Mouse (Mus musculus) heart, embryonic 13.5 days (tissue): Measurements from ENCODE around the gene Lrch1. TPM values are rescaled to one million over a fixed set of nuclear protein-coding genes. Genes with fewer than 3 reads are reported as not detected.
A peak's percentile ranks its signal among the peaks of the same experiment; 100 is the strongest.

Source experiments
- ATAC-seq: fragments of 200-750 bp; cut with Nextera tagmentation; 2 replicates; pipeline ENCODE4 v1.8.0; 2017; ENCODE audit warnings: moderate TSS enrichment; ENCODE audit not compliant: insufficient number of reproducible peaks, low FRiP score, low TSS enrichment; ENCODE audit errors: extremely low read depth
- H3K27ac ChIP-seq: fragments of 300-500 bp; sonication (generic); replicated peaks from 2 replicates; pipeline ENCODE4 v1.5.1; 2015; ENCODE audit warnings: moderate library complexity, mild to moderate bottlenecking, inconsistent platforms
- H3K27me3 ChIP-seq: fragments of 300-500 bp; sonication (generic); replicated peaks from 2 replicates; pipeline ENCODE4 v1.6.1; 2015; ENCODE audit warnings: mild to moderate bottlenecking, inconsistent platforms
- H3K36me3 ChIP-seq: fragments of 300-500 bp; sonication (generic); 2 replicates; pipeline ENCODE4 v1.6.1; 2015; ENCODE audit warnings: mild to moderate bottlenecking, inconsistent platforms
- H3K4me1 ChIP-seq: fragments of 300-500 bp; sonication (generic); 2 replicates; pipeline ENCODE4 v1.6.1; 2015; ENCODE audit warnings: inconsistent platforms
- H3K4me2 ChIP-seq: fragments of 300-500 bp; sonication (generic); 2 replicates; pipeline ENCODE4 v1.6.1; 2015; ENCODE audit warnings: inconsistent platforms, mild to moderate bottlenecking, moderate library complexity
- H3K4me3 ChIP-seq: fragments of 300-500 bp; sonication (generic); 2 replicates; pipeline ENCODE4 v1.5.1; 2015; ENCODE audit warnings: moderate library complexity, mild to moderate bottlenecking, inconsistent platforms
- H3K9ac ChIP-seq: fragments of 300-500 bp; sonication (generic); 2 replicates; pipeline ENCODE4 v1.6.1; 2015; ENCODE audit warnings: inconsistent platforms, mild to moderate bottlenecking, moderate library complexity
- H3K9me3 ChIP-seq: fragments of 300-500 bp; sonication (generic); 2 replicates; pipeline ENCODE4 v1.6.1; 2016; ENCODE audit warnings: inconsistent platforms
- WGBS: fragments of 180-500 bp; shearing (Covaris S2); methylation state at CpG from one replicate; pipeline ENCODE4 v1.1.7; 2015; ENCODE audit warnings: mixed read lengths; 5-methylcytosine and 5-hydroxymethylcytosine counted together
- polyA plus RNA-seq: library from polyadenylated mRNA; unstranded; fragments of >200 nt; fragmentation: Nextera tagmentation; extraction: Ambion mirVana; gene quantifications from 2 replicates; pipeline ENCODE4 v1.2.1, GENCODE M21; 2015

The Lrch1 gene
- polyA plus RNA-seq, 1 experiment from 2014 or later: 9.1 TPM

- 88% methylated on average over 6 of the region's 6 CpGs for WGBS
- no peaks in the 10 kb centered on the region for H3K27me3 ChIP-seq
- no peak overlapping the region for H3K27ac ChIP-seq
- H3K36me3 ChIP-seq: peaks cover 11% of the 10 kb centered on the region
- no peaks in the 10 kb centered on the region for H3K9me3 ChIP-seq
- H3K4me3 ChIP-seq: no peak overlapping the region
- H3K4me1 ChIP-seq: peaks cover 24% of the 10 kb centered on the region
- no peak overlapping the region for H3K9ac ChIP-seq
- H3K4me2 ChIP-seq: no peak overlapping the region
- no peak for ATAC-seq
Observed at GRCm38 (mm10) chr14:74935111-74935510, 12.6 kb downstream of the Lrch1 start.

DNA sequence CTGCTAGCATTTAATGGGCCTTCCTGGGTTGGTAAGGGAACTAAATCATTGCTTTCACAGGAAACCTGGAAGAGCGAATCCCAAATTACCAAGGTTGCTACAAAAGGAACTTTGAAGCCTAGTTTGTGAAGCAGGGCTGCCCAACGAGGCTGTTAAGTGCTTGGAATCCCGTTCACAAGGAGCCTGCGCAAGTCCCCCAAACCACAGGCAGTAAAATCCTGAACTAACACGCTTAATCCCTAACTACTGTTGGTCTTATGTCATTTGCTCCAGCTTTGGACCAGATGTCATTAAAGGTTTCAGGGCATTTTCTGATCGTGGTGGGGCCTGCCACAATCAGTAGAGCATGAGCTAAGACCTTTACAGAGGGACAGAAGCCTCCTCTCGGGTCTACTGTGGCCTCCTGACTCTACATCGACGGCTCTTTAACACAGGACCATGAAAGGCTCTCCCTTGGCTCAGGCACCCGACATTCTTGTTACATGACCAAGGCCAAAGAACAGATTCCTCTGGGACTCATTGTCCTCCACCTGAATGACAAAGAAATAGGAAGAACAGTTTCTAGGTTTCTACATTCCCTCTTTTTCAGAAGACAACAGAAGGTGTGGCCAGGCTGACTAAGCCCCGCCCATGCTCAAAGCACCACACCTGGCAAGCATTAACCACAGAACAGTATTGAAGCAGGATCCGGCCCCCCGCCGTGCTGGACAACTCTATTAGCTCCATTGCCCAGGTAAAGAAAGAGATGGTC lies 13.5 kb downstream of the Lrch1 start:
- Histone ChIP-seq H3K4me2 (no peak overlapping the region), H3K27me3 (no peaks in the 10 kb centered on the region), H3K36me3 (peaks cover 11% of the 10 kb centered on the region), H3K27ac (peak overlapping the region; percentile 41), H3K9ac (no peak overlapping the region), H3K4me1 (peaks cover 27% of the 10 kb centered on the region), H3K4me3 (no peak overlapping the region), H3K9me3 (no peaks in the 10 kb centered on the region)
- no peak for ATAC-seq
- 66% methylated on average over 14 of the region's 14 CpGs for WGBS

- Histone ChIP-seq H3K9me3 (no peaks in the 10 kb centered on the region), H3K9ac (no peak overlapping the region), H3K27me3 (no peaks in the 10 kb centered on the region), H3K4me3 (no peak overlapping the region), H3K36me3 (peaks cover 10% of the 10 kb centered on the region), H3K4me2 (no peak overlapping the region), H3K4me1 (peaks cover 47% of the 10 kb centered on the region), H3K27ac (no peak overlapping the region)
- no peak for ATAC-seq
- 63% methylated on average over 2 of the region's 2 CpGs for WGBS
Observed at GRCm38 (mm10) chr14:74929739-74930138, 17.9 kb downstream of the Lrch1 start.

DNA sequence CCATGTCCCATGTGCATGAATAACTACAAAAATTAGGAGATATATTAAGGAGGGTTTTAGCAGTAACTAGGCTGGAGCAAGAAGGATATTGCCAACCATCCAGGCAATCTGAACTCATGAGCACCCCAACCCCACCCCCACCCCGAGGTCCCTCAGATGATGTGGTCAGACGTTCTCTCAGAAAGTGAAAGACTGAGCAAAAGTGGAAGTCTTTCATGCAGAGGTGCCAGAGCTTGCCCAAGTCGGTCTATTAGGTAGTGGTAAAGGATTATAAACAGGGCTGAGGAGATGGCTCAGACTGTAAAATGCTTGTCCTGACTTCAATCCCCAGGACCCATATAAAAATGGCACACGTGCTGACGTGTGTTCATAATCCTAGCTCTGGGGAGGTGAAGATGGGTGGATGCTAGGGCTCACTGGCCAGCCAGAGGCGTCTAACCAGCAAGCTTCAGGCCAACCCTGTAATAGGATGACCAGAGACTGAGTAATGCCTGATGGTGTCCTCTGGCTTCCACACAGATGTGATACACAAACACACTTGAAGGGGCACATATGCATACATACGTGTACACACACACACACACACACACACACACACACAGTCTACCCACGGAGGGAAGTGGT lies 18.8 kb downstream of the Lrch1 start:
- ATAC-seq: no peak
- Histone ChIP-seq H3K9ac (no peak overlapping the region), H3K4me3 (no peak overlapping the region), H3K27me3 (no peaks in the 10 kb centered on the region), H3K4me2 (no peak overlapping the region), H3K27ac (no peak overlapping the region), H3K36me3 (peaks cover 10% of the 10 kb centered on the region), H3K4me1 (peaks cover 47% of the 10 kb centered on the region), H3K9me3 (no peaks in the 10 kb centered on the region)
- whole genome bisulfite sequencing: 86% methylated on average over 8 of the region's 8 CpGs

DNA sequence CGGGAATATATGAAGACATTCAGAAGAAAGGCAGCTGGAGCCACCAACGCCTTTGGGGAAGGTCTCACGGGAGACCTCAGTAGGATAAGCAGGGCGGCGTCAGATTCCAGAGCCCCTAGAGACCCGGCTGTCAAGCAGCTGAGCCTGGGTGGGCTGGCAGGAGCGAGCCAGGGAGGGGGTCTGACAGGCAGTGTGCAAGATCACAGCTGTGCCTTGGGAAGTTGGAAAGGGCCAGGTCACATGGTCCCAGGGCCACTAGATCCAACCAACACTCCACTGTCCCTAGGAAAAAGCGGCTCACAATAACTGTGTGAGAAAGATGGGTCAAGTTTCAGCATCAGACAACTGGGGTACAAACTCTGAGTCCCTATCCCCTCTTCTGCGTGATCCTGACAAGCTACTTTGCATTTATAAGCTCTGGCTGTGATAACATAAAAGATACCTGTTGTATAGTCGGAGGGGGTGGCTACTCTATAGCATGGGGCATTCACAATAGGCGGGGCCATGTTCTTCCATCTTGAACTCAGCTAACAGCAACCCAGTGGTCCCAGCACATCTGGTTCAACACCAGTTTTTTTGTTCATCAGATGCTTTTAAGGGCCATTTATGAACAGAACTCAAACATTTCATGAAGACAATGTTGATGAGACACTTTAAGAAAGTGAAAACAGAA lies 20.6 kb downstream of the Lrch1 start:
- peaks cover 62% of the 10 kb centered on the region for H3K4me1 ChIP-seq
- no peak overlapping the region for H3K9ac ChIP-seq
- H3K36me3 ChIP-seq: peaks cover 4% of the 10 kb centered on the region
- H3K9me3 ChIP-seq: no peaks in the 10 kb centered on the region
- no peak overlapping the region for H3K4me3 ChIP-seq
- H3K27ac ChIP-seq: 0 out of 2 replicates have a peak overlapping the region, but pooled peaks have one; percentile 22
- 0 out of 2 replicates have a peak overlapping the region, but pooled peaks have one; percentile 2 for H3K4me2 ChIP-seq
- 32% methylated on average over 11 of the region's 11 CpGs for WGBS
- no peaks in the 10 kb centered on the region for H3K27me3 ChIP-seq
- no peak; the same call in 1 of the 2 replicates for ATAC-seq

GRCm38 (mm10) chr14:74925951-74926517 lies 21.6 kb downstream of the Lrch1 start:
- WGBS: 45% methylated on average over 9 of the region's 9 CpGs
- ATAC-seq: no peak
- H3K27ac ChIP-seq: peak overlapping the region; percentile 36; the same call in 1 of the 2 replicates

GRCm38 (mm10) chr14:74924521-74924920 lies 23.2 kb downstream of the Lrch1 start:
- Histone ChIP-seq H3K36me3 (peaks cover 11% of the 10 kb centered on the region), H3K9me3 (no peaks in the 10 kb centered on the region), H3K27ac (no peak overlapping the region), H3K4me3 (no peak overlapping the region), H3K4me1 (peaks cover 70% of the 10 kb centered on the region), H3K4me2 (no peak overlapping the region), H3K27me3 (no peaks in the 10 kb centered on the region), H3K9ac (no peak overlapping the region)
- no peak for ATAC-seq
- WGBS: 75% methylated on average over 3 of the region's 3 CpGs

More at GRCm38 (mm10) chr14:74925951-74926517, 21.6 kb downstream of the Lrch1 start:
- Histone ChIP-seq H3K9ac (no peak overlapping the region), H3K4me3 (no peak overlapping the region), H3K36me3 (peaks cover 3% of the 10 kb centered on the region; the same call in 1 of the 2 replicates), H3K9me3 (no peaks in the 10 kb centered on the region), H3K27me3 (no peaks in the 10 kb centered on the region), H3K4me2 (no peak overlapping the region), H3K4me1 (peaks cover 69% of the 10 kb centered on the region)

GRCm38 (mm10) chr14:74924031-74924430 lies 23.6 kb downstream of the Lrch1 start:
- Histone ChIP-seq H3K36me3 (peaks cover 11% of the 10 kb centered on the region), H3K9me3 (no peaks in the 10 kb centered on the region), H3K4me1 (peaks cover 69% of the 10 kb centered on the region), H3K4me3 (no peak overlapping the region), H3K27ac (0 out of 2 replicates have a peak overlapping the region, but pooled peaks have one; percentile 25), H3K27me3 (no peaks in the 10 kb centered on the region), H3K9ac (peak overlapping the region; percentile 21; the same call in 1 of the 2 replicates), H3K4me2 (no peak overlapping the region)
- no peak for ATAC-seq
- 45% methylated on average over 2 of the region's 2 CpGs for WGBS

- Histone ChIP-seq H3K9me3 (no peaks in the 10 kb centered on the region), H3K4me2 (no peak overlapping the region), H3K36me3 (peaks cover 11% of the 10 kb centered on the region), H3K4me3 (no peak overlapping the region), H3K27me3 (no peaks in the 10 kb centered on the region), H3K9ac (no peak overlapping the region), H3K27ac (no peak overlapping the region), H3K4me1 (peaks cover 74% of the 10 kb centered on the region)
- ATAC-seq: no peak
- WGBS: 75% methylated on average over 12 of the region's 12 CpGs
Observed at GRCm38 (mm10) chr14:74922039-74922736, 25.5 kb downstream of the Lrch1 start.

DNA sequence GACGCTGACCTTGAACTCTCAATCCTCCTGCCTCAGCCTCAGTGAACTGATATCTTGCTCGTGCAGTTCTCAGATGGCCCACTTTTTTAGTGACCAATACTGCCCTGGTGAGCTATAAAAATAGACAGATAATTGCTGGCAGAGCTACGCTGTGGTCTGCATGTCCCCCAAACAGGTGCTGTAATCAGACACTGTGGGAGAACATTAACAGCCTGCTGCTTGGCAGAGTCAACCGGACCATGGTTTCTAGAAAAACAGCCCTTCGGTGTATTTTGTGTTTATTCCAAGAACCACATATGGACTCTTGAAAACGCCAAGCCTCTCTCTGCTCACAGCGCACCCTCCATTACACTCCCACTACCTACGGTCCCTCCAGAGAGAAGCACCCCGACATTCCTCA lies 26.2 kb downstream of the Lrch1 start:
- WGBS: 80% methylated on average over 9 of the region's 9 CpGs
- ATAC-seq: no peak
- H3K27ac ChIP-seq: no peak overlapping the region
- peaks cover 11% of the 10 kb centered on the region for H3K36me3 ChIP-seq
- H3K27me3 ChIP-seq: no peaks in the 10 kb centered on the region
- no peak overlapping the region for H3K4me2 ChIP-seq
- peaks cover 69% of the 10 kb centered on the region for H3K4me1 ChIP-seq
- H3K4me3 ChIP-seq: no peak overlapping the region
- no peaks in the 10 kb centered on the region for H3K9me3 ChIP-seq
- H3K9ac ChIP-seq: no peak overlapping the region

GRCm38 (mm10) chr14:74919132-74919531 lies 28.5 kb downstream of the Lrch1 start:
- Histone ChIP-seq H3K27ac (no peak overlapping the region), H3K9me3 (no peaks in the 10 kb centered on the region), H3K4me2 (no peak overlapping the region), H3K4me1 (peaks cover 66% of the 10 kb centered on the region), H3K27me3 (no peaks in the 10 kb centered on the region), H3K4me3 (no peak overlapping the region), H3K9ac (no peak overlapping the region), H3K36me3 (peaks cover 8% of the 10 kb centered on the region)
- ATAC-seq: no peak
- WGBS: 79% methylated on average over 7 of the region's 7 CpGs
